Mouse (Mus musculus) neural tube, embryonic 13.5 days (tissue): ENCODE data around the gene Sh2d6. TPM values are rescaled to one million over a fixed set of nuclear protein-coding genes. Genes with fewer than 3 reads are reported as not detected.

Experiments used
- ATAC-seq: fragments of 200-750 bp; cut with Nextera tagmentation; 2 replicates; pipeline ENCODE4 v1.8.0; 2017; ENCODE audit warnings: low read depth, mild to moderate bottlenecking, moderate TSS enrichment, moderate library complexity
- H3K27ac ChIP-seq: fragments of 300-500 bp; sonication (generic); replicated peaks from 2 replicates; pipeline ENCODE4 v1.5.1; 2015; ENCODE audit warnings: moderate library complexity, mild to moderate bottlenecking, inconsistent platforms
- H3K27me3 ChIP-seq: fragments of 300-500 bp; sonication (generic); 2 replicates; pipeline ENCODE4 v1.6.1; 2015; ENCODE audit warnings: mild to moderate bottlenecking, inconsistent platforms
- H3K36me3 ChIP-seq: fragments of 300-500 bp; sonication (generic); 2 replicates; pipeline ENCODE4 v1.6.1; 2015; ENCODE audit warnings: mild to moderate bottlenecking, inconsistent platforms
- H3K4me1 ChIP-seq: fragments of 300-500 bp; sonication (generic); replicated peaks from 2 replicates; pipeline ENCODE4 v1.6.1; 2015; ENCODE audit warnings: inconsistent platforms
- H3K4me2 ChIP-seq: fragments of 300-500 bp; sonication (generic); 2 replicates; pipeline ENCODE4 v1.6.1; 2015; ENCODE audit warnings: inconsistent platforms, mild to moderate bottlenecking, moderate library complexity
- H3K4me3 ChIP-seq: fragments of 300-500 bp; sonication (generic); 2 replicates; pipeline ENCODE4 v1.5.1; 2015; ENCODE audit warnings: mild to moderate bottlenecking, inconsistent platforms
- H3K9ac ChIP-seq: fragments of 300-500 bp; sonication (generic); 2 replicates; pipeline ENCODE4 v1.6.1; 2015; ENCODE audit warnings: moderate library complexity, mild to moderate bottlenecking, inconsistent platforms
- H3K9me3 ChIP-seq: fragments of 300-500 bp; sonication (generic); 2 replicates; pipeline ENCODE4 v1.6.1; 2016; ENCODE audit warnings: inconsistent platforms
- WGBS: fragments of 180-500 bp; shearing (Covaris S2); methylation state at CpG from one replicate; pipeline ENCODE4 v1.1.7; 2015; 5-methylcytosine and 5-hydroxymethylcytosine counted together
- polyA plus RNA-seq: library from polyadenylated mRNA; unstranded; fragments of >200 nt; fragmentation: Nextera tagmentation; extraction: Ambion mirVana; gene quantifications from 2 replicates; pipeline ENCODE4 v1.2.1, GENCODE M21; 2015

The Sh2d6 gene
- 0.36 and 0.55 TPM in 2 replicates for polyA plus RNA-seq

DNA sequence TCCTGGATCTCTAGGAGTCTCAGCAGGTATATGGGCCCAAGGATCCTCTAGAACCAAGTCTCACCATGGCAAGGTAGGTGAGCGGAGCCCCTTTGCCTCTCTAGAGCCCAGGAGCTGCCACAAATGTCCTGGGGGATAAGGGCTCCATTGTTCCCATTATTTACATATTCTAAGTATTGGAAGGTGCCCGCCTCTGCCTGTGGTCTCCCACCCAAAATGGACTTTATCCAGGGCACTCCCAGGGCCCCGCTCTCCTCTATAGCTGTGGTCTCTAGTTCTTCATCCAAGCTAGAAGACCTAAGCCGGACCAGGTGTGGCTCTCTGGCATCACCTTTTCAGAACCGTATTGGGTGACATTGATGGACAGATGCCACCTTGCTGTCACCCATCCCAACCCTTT, at the start of gene Sh2d6:
Sh2d6 (minus strand) TSS at position 101 of the 400 bp plus-strand sequence.
- Histone ChIP-seq H3K27me3 (no peaks in the 10 kb centered on the region), H3K4me1 (peaks cover 34% of the 10 kb centered on the region), H3K9ac (no peak within 1 kb of the TSS), H3K4me3 (no peak within 1 kb of the TSS), H3K4me2 (no peak within 1 kb of the TSS), H3K27ac (peak within 1 kb of the TSS; percentile 98), H3K36me3 (no peaks in the 10 kb centered on the region), H3K9me3 (no peaks in the 10 kb centered on the region)
- no peak for ATAC-seq
- 85% methylated on average over 5 of the region's 5 CpGs for WGBS

DNA sequence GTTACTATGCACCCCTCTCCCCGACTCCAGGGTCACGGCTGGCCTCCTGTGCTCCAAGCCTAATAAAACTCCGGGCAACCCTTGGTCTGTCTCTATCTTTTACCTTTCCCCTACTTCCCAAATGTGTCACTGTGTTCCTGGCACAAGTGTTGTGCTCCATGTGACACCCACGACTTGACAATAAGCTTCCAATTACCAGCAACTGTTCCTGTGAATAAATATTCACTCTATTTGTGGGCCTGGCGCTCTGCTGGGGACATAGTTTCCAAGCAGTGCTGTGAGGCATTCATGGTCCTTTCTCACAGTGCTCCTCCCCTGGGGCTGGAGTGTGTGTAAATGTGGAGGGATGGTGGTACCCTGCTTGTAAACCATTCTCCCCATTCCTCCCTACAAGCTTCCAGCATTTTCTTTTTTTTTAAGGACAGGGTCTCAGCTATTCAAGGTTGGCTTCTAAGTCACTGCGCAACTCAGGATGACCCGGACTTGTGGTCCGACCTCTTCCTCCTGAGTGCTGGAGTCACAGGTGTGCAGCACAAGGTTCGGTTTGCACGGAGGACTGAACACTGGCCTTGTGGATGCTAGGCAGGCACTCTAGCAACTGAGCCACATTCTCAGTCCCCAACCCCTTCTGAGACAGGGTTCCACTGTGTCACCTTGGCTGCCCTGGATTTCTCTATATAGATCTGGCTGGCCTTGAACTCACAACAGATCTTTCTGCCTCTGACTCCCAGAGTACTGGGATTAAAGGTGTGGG, 49.3 kb upstream of the Sh2d6 start:
- no peak overlapping the region for H3K4me3 ChIP-seq

DNA sequence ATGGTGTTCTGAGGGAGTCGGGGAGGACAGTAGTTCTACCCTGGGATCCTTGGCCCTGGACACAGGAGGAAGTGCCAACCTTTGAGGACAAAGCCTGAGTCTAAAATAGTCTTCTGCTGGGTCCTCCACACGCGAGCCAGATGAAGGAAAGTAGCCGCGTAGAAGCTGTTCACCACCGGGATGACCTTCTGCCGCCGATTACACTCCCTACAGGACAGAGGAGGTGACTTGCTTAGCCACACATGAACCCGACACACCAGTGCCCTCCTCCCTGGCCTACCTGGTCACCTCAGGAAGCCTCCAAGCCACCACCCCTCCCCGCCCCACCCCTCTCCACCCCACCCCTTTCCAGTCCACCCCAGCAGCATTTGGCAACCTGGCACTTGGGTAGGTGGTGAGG, 47.2 kb upstream of the Sh2d6 start:
- ATAC-seq = no peak
- H3K4me2 ChIP-seq = no peak overlapping the region
- 89% methylated on average over 10 of the region's 10 CpGs for WGBS

More for the DNA sequence above, 49.3 kb upstream of the Sh2d6 start:
- Histone ChIP-seq H3K4me1 (peaks cover 1% of the 10 kb centered on the region; the same call in 1 of the 2 replicates), H3K9ac (no peak overlapping the region), H3K4me2 (no peak overlapping the region), H3K9me3 (no peaks in the 10 kb centered on the region), H3K36me3 (peaks cover 48% of the 10 kb centered on the region), H3K27me3 (no peaks in the 10 kb centered on the region), H3K27ac (no peak overlapping the region)
- WGBS = 87% methylated on average over 10 of the region's 10 CpGs
- ATAC-seq = no peak

DNA sequence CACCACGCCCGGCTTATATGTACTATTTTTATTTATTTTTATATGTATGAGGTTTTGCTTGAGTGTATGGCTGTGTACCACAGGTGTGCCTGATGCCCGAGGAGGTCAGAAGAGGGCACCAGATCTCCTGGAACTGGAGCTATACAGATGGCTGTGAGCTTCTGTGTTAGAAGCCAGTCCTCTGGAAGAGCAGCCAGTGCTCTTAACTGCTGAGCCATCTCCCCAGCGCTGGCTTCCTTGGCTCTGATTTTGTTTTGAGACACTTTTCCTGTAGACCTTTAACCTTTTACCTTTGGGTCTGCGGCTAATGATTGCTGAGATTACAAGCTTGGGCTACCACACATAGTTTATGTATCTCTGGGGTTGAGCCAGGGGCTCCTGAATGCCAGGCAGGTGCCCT, 46.0 kb upstream of the Sh2d6 start:
- 82% methylated on average over 5 of the region's 5 CpGs for WGBS

More for the DNA sequence above, 47.2 kb upstream of the Sh2d6 start:
- Histone ChIP-seq H3K4me1 (peaks cover 6% of the 10 kb centered on the region; the same call in 1 of the 2 replicates), H3K9ac (no peak overlapping the region), H3K4me3 (no peak overlapping the region), H3K36me3 (peaks cover 36% of the 10 kb centered on the region), H3K27me3 (no peaks in the 10 kb centered on the region), H3K9me3 (no peaks in the 10 kb centered on the region), H3K27ac (no peak overlapping the region)

DNA sequence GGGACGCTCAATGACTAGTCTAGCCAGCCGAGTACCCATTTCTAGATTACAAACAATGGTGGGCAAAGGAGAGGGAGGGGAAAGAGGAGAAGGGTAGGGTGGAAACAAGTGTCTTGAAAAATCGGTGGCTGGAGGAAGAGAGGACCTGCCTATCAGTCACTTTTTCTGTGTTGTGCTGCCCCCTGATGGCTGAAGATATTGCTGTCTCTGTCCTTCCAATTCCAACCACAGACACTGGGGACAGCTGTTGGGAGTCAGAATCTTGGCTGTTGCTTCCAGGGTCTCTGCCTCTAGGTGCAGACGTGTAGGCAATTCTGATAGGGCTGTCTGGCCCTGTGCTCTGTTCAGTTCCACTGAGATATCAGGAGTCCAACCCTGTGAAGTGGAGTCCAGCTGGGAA, 44.5 kb upstream of the Sh2d6 start:
- H3K4me2 ChIP-seq = no peak overlapping the region

More for the DNA sequence above, 46.0 kb upstream of the Sh2d6 start:
- no peaks in the 10 kb centered on the region for H3K9me3 ChIP-seq
- no peaks in the 10 kb centered on the region for H3K27me3 ChIP-seq
- no peak for ATAC-seq
- H3K36me3 ChIP-seq = peaks cover 32% of the 10 kb centered on the region
- H3K4me1 ChIP-seq = peaks cover 14% of the 10 kb centered on the region
- no peak overlapping the region for H3K9ac ChIP-seq
- no peak overlapping the region for H3K4me3 ChIP-seq
- H3K4me2 ChIP-seq = no peak overlapping the region
- no peak overlapping the region for H3K27ac ChIP-seq

DNA sequence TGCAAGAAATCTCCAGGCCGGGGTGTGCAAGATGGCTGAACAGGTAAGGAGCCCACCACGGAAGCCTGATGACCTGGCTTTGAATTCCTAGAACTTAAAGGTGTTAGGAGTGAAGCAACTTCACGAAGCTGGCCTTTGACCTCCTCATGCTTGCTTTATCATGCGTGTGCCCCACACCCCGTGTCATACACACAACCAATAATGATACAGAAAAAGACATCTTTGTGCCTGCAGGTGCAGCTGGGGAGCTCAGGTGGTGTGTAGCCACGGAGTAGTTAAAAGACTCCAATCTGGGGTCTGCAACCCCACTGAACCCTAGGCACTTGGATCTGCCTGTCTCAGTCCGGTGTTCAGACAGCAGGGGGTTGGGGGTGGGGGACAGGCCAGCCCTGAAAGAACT, 44.0 kb upstream of the Sh2d6 start:
- H3K27me3 ChIP-seq = no peaks in the 10 kb centered on the region
- peak; percentile 47; the same call in 1 of the 2 replicates for ATAC-seq
- H3K4me1 ChIP-seq = peaks cover 14% of the 10 kb centered on the region
- peaks cover 18% of the 10 kb centered on the region for H3K36me3 ChIP-seq
- WGBS = 79% methylated on average over 7 of the region's 7 CpGs
- no peak overlapping the region for H3K4me3 ChIP-seq
- H3K27ac ChIP-seq = no peak overlapping the region
- no peak overlapping the region for H3K4me2 ChIP-seq
- no peak overlapping the region for H3K9ac ChIP-seq
- no peaks in the 10 kb centered on the region for H3K9me3 ChIP-seq

More for the DNA sequence above, 44.5 kb upstream of the Sh2d6 start:
- Histone ChIP-seq H3K9me3 (no peaks in the 10 kb centered on the region), H3K36me3 (peaks cover 23% of the 10 kb centered on the region), H3K4me3 (no peak overlapping the region), H3K4me1 (peaks cover 14% of the 10 kb centered on the region), H3K27me3 (no peaks in the 10 kb centered on the region), H3K9ac (0 out of 2 replicates have a peak overlapping the region, but pooled peaks have one; percentile 12), H3K27ac (no peak overlapping the region; the same call in 1 of the 2 replicates)
- 3% methylated on average over 4 of the region's 4 CpGs for WGBS
- ATAC-seq = peak; percentile 77

DNA sequence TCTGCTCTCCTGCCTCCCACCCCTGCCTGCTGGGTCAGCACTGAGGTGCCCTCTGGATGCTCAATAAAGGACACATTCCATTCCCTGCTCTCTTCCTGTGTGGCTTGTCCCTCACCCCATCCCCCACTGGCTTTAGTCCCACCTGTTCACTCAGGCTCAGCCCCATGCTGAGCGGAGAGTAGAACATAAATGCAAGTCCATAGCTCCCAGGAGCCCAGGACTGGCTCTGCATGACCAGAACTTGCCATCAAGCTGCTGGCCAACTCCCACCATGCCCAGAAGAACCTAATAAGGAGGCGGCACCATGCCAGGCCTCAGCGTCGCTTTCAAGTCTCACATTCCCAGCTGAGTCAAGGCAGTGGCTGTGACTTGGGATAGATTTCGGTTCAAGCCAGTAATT, 41.4 kb upstream of the Sh2d6 start:
- Histone ChIP-seq H3K9me3 (no peaks in the 10 kb centered on the region), H3K4me2 (no peak overlapping the region), H3K27ac (no peak overlapping the region), H3K9ac (no peak overlapping the region), H3K36me3 (peaks cover 5% of the 10 kb centered on the region; the same call in 1 of the 2 replicates), H3K27me3 (no peaks in the 10 kb centered on the region), H3K4me1 (peaks cover 19% of the 10 kb centered on the region), H3K4me3 (no peak overlapping the region)
- no peak for ATAC-seq
- WGBS = 72% methylated on average over 5 of the region's 5 CpGs

DNA sequence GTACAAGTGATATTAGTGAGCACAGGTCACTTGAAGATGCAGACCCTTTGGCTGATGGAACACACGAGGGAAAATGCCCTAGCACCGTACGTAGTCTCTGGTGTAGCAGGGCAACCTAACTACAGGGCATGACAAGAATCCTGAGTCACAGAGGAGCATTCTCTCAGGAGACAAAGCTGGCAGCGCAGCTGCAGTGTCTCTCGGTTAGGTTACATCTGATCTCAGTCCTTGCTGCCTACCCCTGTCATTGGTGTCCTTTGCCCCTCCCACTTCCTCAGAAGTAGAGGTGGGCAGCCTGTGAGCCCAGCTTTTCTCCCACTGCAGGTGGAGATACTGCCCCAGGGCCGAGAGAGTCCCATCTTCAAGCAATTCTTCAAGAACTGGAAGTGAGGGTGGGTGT, 41.0 kb upstream of the Sh2d6 start:
- H3K9me3 ChIP-seq = no peaks in the 10 kb centered on the region
- no peak overlapping the region for H3K4me3 ChIP-seq
- peaks cover under 1% of the 10 kb centered on the region; the same call in 1 of the 2 replicates for H3K36me3 ChIP-seq
- no peak overlapping the region for H3K4me2 ChIP-seq
- H3K4me1 ChIP-seq = peaks cover 19% of the 10 kb centered on the region
- no peak for ATAC-seq
- no peak overlapping the region for H3K27ac ChIP-seq
- H3K9ac ChIP-seq = no peak overlapping the region
- no peaks in the 10 kb centered on the region for H3K27me3 ChIP-seq
- 52% methylated on average over 6 of the region's 6 CpGs for WGBS

DNA sequence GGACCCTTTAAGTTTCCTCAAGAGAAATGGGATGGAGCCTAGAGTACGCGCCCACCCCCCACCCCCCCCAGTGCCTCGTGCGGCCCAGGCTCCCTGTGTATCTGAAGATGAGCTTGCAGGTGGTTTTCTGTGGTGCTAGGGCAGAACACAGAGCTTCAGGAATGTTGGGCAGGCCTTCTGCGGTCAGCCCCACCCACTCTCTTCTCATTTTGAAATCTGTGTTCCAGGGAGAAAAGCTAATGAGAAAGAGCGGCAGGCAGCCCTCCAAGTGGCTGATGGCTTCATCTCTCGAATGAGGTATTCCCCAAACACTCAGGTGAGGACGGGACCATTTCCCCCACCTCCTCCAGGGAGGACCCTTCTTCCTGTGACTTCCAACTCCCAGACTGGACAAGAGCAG, 39.3 kb upstream of the Sh2d6 start:
- Histone ChIP-seq H3K27me3 (no peaks in the 10 kb centered on the region), H3K4me2 (no peak overlapping the region), H3K4me1 (peaks cover 17% of the 10 kb centered on the region), H3K9ac (no peak overlapping the region), H3K36me3 (no peaks in the 10 kb centered on the region), H3K27ac (no peak overlapping the region), H3K4me3 (no peak overlapping the region), H3K9me3 (no peaks in the 10 kb centered on the region)
- 88% methylated on average over 8 of the region's 8 CpGs for WGBS
- ATAC-seq = no peak

DNA sequence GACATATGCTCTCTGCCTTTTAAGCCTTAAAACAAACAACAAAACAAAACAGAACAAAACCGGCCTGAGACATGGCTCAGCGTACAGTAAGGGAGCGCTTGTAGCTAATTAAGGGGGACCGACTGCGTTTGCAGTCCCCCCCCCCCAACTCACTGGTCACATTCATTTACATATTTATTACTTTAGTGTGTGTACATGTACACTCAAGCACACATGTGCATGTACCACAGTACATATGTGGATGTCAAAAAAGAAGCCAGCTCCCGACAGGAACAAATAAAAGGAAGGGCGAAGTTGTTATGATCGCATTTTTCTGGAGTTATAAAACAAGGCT, 31.5 kb upstream of the Sh2d6 start:
- no peaks in the 10 kb centered on the region for H3K27me3 ChIP-seq
- H3K4me1 ChIP-seq = peaks cover 18% of the 10 kb centered on the region
- peak overlapping the region; percentile 68 for H3K9ac ChIP-seq
- no peaks in the 10 kb centered on the region for H3K9me3 ChIP-seq
- WGBS = 16% methylated on average over 8 of the region's 8 CpGs
- H3K36me3 ChIP-seq = no peaks in the 10 kb centered on the region
- no peak for ATAC-seq
- peak overlapping the region; percentile 82 for H3K27ac ChIP-seq
- peak overlapping the region; percentile 71 for H3K4me2 ChIP-seq
- peak overlapping the region; percentile 42 for H3K4me3 ChIP-seq

DNA sequence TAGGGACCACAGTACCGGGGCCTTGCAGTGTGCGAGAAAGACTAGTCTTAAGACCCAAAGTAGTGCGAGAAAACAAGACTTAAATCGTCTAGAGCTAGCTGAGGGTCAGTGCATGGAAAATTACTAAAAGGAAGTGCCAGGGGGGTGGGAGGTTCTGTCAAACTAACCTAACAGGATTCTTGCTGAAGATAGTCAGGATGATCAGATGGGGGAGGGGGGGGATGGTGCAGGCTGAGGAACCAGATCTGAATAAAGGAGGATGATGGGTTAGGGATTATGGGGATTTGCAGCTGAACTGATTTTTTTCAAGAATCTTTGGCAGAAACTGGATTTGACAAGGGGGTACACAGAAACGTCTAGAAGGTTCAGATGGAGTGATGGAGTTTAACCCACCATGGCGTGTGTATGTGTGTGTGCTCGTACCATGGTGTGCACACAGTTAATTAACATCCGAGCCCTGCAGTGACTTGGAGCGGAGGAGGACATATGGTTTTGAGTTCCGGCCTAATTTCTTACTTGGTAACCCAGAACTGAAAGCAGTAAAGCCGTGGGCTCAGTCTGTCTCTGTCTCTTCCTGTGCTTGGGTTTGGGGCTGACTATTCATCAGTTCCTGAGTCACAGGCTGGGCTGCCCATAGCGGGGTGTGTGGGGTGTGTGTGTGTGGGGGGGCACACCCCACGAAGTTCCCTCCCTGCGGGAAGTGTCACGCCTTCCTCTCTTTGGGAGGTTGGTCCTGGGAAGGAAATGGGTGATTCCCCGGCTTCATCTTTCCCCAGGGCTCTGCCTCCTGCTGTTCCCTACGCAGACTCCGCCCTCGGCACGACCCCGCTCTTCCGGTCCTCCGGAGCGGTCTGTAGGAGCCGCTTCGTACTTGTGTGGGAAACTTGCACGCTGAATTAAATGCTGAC, 30.9 kb upstream of the Sh2d6 start:
- WGBS = 15% methylated on average over 27 of the region's 27 CpGs
- ATAC-seq = peak; percentile 88

DNA sequence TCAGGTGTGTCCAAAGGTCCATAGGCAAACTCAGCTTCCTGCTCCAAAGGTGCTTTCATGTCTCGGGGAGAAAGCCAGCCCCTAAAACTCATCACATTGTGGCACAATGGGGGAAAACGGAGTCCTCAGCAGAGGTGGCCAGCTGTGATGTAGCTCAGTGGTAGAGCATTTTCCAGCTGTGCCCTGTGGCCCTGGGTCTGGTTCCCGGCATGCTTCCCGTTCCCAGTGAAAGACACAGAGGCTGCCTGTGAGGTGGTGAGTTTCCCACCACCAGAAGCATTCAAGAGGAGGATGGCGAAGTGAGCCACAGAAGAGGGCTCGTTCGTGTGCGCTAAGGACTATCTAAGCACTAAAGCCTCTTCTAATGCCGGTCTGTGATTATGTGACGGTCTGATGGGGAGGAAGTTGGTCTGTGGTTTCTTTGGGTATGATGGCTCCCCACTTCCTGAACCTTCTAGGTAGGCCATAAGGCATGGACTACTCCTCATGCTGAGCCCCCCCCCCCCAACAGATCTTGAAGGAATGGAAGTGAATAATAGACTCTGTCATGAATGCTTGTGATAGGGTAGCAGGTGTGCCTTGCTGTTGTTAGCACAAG, 29.1 kb upstream of the Sh2d6 start:
- ATAC-seq = no peak
- 84% methylated on average over 10 of the region's 10 CpGs for WGBS
- no peak overlapping the region for H3K4me3 ChIP-seq

More for the DNA sequence above, 30.9 kb upstream of the Sh2d6 start:
- H3K27me3 ChIP-seq = no peaks in the 10 kb centered on the region
- H3K4me3 ChIP-seq = peak overlapping the region; percentile 42
- peak overlapping the region; percentile 71 for H3K4me2 ChIP-seq
- H3K27ac ChIP-seq = peak overlapping the region; percentile 82
- H3K4me1 ChIP-seq = peaks cover 18% of the 10 kb centered on the region
- H3K9ac ChIP-seq = peak overlapping the region; percentile 68
- H3K9me3 ChIP-seq = no peaks in the 10 kb centered on the region
- no peaks in the 10 kb centered on the region for H3K36me3 ChIP-seq

More for the DNA sequence above, 29.1 kb upstream of the Sh2d6 start:
- Histone ChIP-seq H3K27ac (no peak overlapping the region), H3K9ac (no peak overlapping the region), H3K4me1 (peaks cover 18% of the 10 kb centered on the region), H3K27me3 (no peaks in the 10 kb centered on the region), H3K36me3 (no peaks in the 10 kb centered on the region), H3K9me3 (no peaks in the 10 kb centered on the region), H3K4me2 (no peak overlapping the region)
